Comparison of ENCODE assay signal across 8 mouse cellular contexts in genomic region chr12:29938376-29939041, GRCm38 (mm10). TPM values are rescaled to one million over a fixed set of nuclear protein-coding genes. Genes with fewer than 3 reads are reported as not detected.
DNase-seq lines count a peak whose midpoint lies in the region; ATAC-seq and TF ChIP-seq lines count a peak whose summit lies in the region.

No protein-coding gene starts in this region.

- peak overlapping the region; percentile 82 for H3K4me2 ChIP-seq in intestine, embryonic 16.5 days (ENCODE audit: low read depth, low read length)
- peak overlapping the region; percentile 85 for H3K4me2 ChIP-seq in limb, embryonic 13.5 days (replicated peaks)
- peak overlapping the region; percentile 64 for H3K4me2 ChIP-seq in midbrain, embryonic 16.5 days (ENCODE audit: low read length)

- no peaks in the 10 kb centered on the region for H3K9me3 ChIP-seq in intestine, embryonic 16.5 days (ENCODE audit: control insufficient read depth, low read length)
- H3K9me3 ChIP-seq in limb, embryonic 13.5 days: no peaks in the 10 kb centered on the region
- H3K9me3 ChIP-seq in midbrain, embryonic 16.5 days (replicated peaks; ENCODE audit: control insufficient read depth, low read length, poor library complexity, severe bottlenecking): no peaks in the 10 kb centered on the region

- 0 out of 2 replicates have a peak, but pooled peaks cover 2% of the 10 kb centered on the region for H3K36me3 ChIP-seq in intestine, embryonic 16.5 days (ENCODE audit: control insufficient read depth, insufficient read depth, low read length)
- peaks cover 13% of the 10 kb centered on the region for H3K36me3 ChIP-seq in limb, embryonic 13.5 days
- no peaks in the 10 kb centered on the region for H3K36me3 ChIP-seq in midbrain, embryonic 16.5 days (ENCODE audit: control insufficient read depth, insufficient read depth, low read length)
- H3K36me3 ChIP-seq in testis, adult 2 months (ENCODE audit: control insufficient read depth, insufficient read depth, low read length): no peaks in the 10 kb centered on the region

- peak overlapping the region; percentile 83 for H3K9ac ChIP-seq in intestine, embryonic 16.5 days (ENCODE audit: low read depth, low read length)
- peak overlapping the region; percentile 96 for H3K9ac ChIP-seq in limb, embryonic 13.5 days
- H3K9ac ChIP-seq in midbrain, embryonic 16.5 days (ENCODE audit: low read depth, low read length): peak overlapping the region; percentile 95

- WGBS in intestine, embryonic 16.5 days: 1% methylated on average over 40 of the region's 40 CpGs
- 0% methylated on average over 37 of the region's 40 CpGs for WGBS in limb, embryonic 13.5 days
- under 1% methylated on average over 39 of the region's 40 CpGs for WGBS in midbrain, embryonic 16.5 days

- no peak for TF ChIP-seq POLR2A in testis, adult 2 months (IDR thresholded peaks at IDR 0.05; ENCODE audit: control insufficient read depth, low read depth, low read length)

- TF ChIP-seq CTCF in testis, adult 2 months (IDR thresholded peaks at IDR 0.05; ENCODE audit: control insufficient read depth, insufficient read depth, insufficient replicate concordance, low read depth, low read length): no peak

- peak; percentile 85 for ATAC-seq in intestine, embryonic 16.5 days
- ATAC-seq in limb, embryonic 13.5 days (ENCODE audit: low FRiP score, low read depth): peak; percentile 70
- ATAC-seq in midbrain, embryonic 16.5 days: peak; percentile 75

- intact Hi-C loops in gastrocnemius, postnatal 36 days (cut with DNase I): loop anchor here (5.0 to 10.0 kb wide), 2 partner anchors 39 to 646 kb away; partner anchors contain the start of gene Tmem18

- peak; percentile 20 for DNase-seq in R1 (ENCODE audit: low read depth, low spot score)
- DNase-seq in embryo, embryonic 10.5 days (ENCODE audit: low spot score): peak; percentile 76
- peak; percentile 46 to 65 for DNase-seq in gastrocnemius, postnatal 36 days
- DNase-seq in cerebellum, postnatal 36 days: no peak

- H3K27ac ChIP-seq in intestine, embryonic 16.5 days (ENCODE audit: low read length): peak overlapping the region; percentile 86
- H3K27ac ChIP-seq in limb, embryonic 13.5 days: peak overlapping the region; percentile 96
- H3K27ac ChIP-seq in midbrain, embryonic 16.5 days (ENCODE audit: low read length): peak overlapping the region; percentile 88
- no peak overlapping the region for H3K27ac ChIP-seq in testis, adult 2 months (ENCODE audit: control insufficient read depth, insufficient read depth, low read depth, low read length)

- H3K4me1 ChIP-seq in intestine, embryonic 16.5 days (ENCODE audit: control insufficient read depth, insufficient read depth, low read length): peaks cover 15% of the 10 kb centered on the region
- peaks cover 34% of the 10 kb centered on the region for H3K4me1 ChIP-seq in limb, embryonic 13.5 days
- H3K4me1 ChIP-seq in midbrain, embryonic 16.5 days (ENCODE audit: control insufficient read depth, insufficient read depth, low read length): peaks cover 29% of the 10 kb centered on the region
- peaks cover 2% of the 10 kb centered on the region; the same call in 1 of the 2 replicates for H3K4me1 ChIP-seq in testis, adult 2 months (ENCODE audit: control insufficient read depth, insufficient read depth, low read length)

- no peaks in the 10 kb centered on the region for H3K27me3 ChIP-seq in intestine, embryonic 16.5 days (replicated peaks; ENCODE audit: control insufficient read depth, insufficient read depth, low read length)
- H3K27me3 ChIP-seq in limb, embryonic 13.5 days: no peaks in the 10 kb centered on the region
- H3K27me3 ChIP-seq in midbrain, embryonic 16.5 days (ENCODE audit: control insufficient read depth, insufficient read depth, low read depth, low read length): no peaks in the 10 kb centered on the region
- H3K27me3 ChIP-seq in testis, adult 2 months (ENCODE audit: control insufficient read depth, insufficient read depth, low read length): no peaks in the 10 kb centered on the region

- peak overlapping the region; percentile 67 for H3K4me3 ChIP-seq in intestine, embryonic 16.5 days (ENCODE audit: low read length)
- peak overlapping the region; percentile 89 for H3K4me3 ChIP-seq in limb, embryonic 13.5 days
- H3K4me3 ChIP-seq in midbrain, embryonic 16.5 days (ENCODE audit: low read depth, low read length): peak overlapping the region; percentile 82
- H3K4me3 ChIP-seq in testis, adult 2 months (ENCODE audit: control insufficient read depth, low read depth, low read length): peak overlapping the region; percentile 39

RNA-seq across cellular contexts. Expression of gene Pxdn, which starts 1.1 kb away (rescaled TPM):
- 10 to 100 TPM; 12.7 to 12.9 TPM for total RNA-seq in gastrocnemius, postnatal 36 days (2021)
- 48.2 and 53.5 TPM in 2 replicates for polyA plus RNA-seq in intestine, embryonic 16.5 days (2015; fragmentation: Nextera tagmentation; extraction: Ambion mirVana)
- 124 and 143 TPM in 2 replicates for polyA plus RNA-seq in limb, embryonic 13.5 days (2015; fragmentation: Nextera tagmentation; extraction: Ambion mirVana)
- 52.0 and 53.3 TPM in 2 replicates for polyA plus RNA-seq in midbrain, embryonic 16.5 days (2015; fragmentation: Nextera tagmentation; extraction: Ambion mirVana)
- 3.9 and 4.0 TPM in 2 replicates for polyA plus RNA-seq in testis, adult 2 months (2012; rRNA removed)

Comparison
In these comparisons a context has a peak if more than half of its experiments do, and no peak if none do; other contexts are left out.
1. DNase-seq: peak in R1 (single experiment), embryo, embryonic 10.5 days (single experiment) and gastrocnemius, postnatal 36 days (2 of 2); none in cerebellum, postnatal 36 days (0 of 2).
2. H3K4me3 ChIP-seq: peak in every context shown above with its lines; median percentile 89 in limb, embryonic 13.5 days; 82 in midbrain, embryonic 16.5 days; 67 in intestine, embryonic 16.5 days; 39 in testis, adult 2 months.
3. Peak in every context shown above with its lines, with median percentiles within 50 percentile points of each other: ATAC-seq, H3K4me2 ChIP-seq and H3K9ac ChIP-seq.